Mouse (Mus musculus) right cerebral cortex, postnatal 14 days (tissue): ENCODE data around the gene Rorb.

Experiments
- DNase-seq: peaks from one replicate; pipeline ENCODE4 v3.0.0; 2022

Rorb gene

DNA sequence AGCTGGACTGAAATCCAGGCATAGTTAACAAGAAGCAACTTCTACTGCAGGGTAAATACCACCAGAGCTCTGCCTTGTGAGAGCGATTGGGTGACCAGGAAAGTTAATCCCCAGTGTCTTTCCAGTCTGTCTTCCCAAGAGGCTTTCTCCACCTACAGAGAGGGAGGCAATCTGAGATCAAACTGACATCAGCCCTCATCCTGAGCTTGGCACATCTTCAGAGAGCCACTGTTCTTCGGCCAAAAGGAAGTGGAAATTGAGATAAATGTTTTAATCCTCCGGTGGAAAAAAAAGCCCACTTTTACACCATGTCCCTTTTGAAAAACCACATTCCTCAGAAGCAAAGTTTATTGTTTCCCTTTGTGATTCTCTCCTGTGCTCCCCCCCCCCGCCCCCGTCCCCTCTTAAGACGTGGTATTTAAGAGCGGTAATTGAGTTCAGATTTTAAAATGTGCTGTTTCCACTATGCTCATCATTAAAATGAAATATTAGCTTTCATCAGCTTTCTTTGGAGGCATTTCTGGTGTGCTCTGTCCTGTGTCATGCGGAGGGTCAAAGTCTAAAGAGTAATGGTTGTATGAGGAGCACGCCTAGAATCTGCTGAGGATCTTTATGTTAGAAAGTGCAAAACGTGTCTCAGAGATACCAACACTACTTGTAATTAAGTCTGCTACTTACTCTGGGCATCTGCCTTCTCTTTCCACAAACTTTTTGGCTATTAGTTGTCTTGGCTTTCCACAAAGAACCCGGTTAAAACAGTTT, 223.2 kb downstream of the Rorb start:
- no peak for DNase-seq

DNA sequence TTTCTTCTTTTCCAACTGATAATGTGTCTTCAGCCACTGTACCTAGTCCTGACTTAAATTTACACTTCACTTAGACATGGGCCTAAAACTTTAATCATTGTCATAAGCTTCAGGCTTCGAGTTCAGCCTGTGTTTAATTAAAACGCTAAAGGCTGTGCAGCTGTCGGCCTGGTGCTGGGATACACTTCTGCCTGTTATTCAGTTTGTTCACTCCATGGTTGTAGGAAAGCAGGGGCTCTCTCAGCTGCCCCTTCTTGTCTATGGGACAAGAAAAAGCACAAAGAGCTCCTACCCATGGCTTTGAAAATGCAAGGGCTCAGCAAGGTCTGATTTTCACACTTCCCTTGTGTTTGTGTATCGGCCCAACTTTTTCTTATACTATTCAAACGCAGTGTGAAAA, 229.8 kb downstream of the Rorb start:
- DNase-seq = no peak
